Mouse (Mus musculus) ovary, postnatal 14 days (tissue): ENCODE measurements at regions not wholly inside any gene's neighbourhood (a gene's known extent, or its start where the extent isn't known, plus 50 kb on each side); places are given as distances from the start of the nearest gene placed in this dataset.

Experiments used
- DNase-seq: peaks from one replicate; pipeline ENCODE4 v3.0.0; 2022; ENCODE audit warnings: low spot score

DNA sequence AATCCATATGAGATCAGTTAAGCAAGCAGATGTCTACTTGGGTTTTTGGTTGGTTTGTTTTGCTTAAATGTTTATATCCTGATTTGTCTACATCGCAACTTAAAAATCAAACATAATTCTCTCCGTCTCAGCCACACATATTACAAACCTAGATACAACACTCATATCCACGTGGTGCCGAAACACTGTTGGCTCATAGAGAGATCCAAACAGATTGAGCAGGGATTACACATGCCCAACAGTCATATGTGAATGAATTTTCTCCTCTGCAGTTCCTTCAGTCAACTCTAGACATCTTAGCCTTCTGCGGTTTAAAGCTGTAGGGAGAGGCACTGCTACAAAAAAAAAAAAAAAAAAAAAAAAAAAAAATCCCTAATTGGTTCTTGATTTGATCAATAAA, 64.4 kb upstream of the Clint1 start:
- no peak for DNase-seq

DNA sequence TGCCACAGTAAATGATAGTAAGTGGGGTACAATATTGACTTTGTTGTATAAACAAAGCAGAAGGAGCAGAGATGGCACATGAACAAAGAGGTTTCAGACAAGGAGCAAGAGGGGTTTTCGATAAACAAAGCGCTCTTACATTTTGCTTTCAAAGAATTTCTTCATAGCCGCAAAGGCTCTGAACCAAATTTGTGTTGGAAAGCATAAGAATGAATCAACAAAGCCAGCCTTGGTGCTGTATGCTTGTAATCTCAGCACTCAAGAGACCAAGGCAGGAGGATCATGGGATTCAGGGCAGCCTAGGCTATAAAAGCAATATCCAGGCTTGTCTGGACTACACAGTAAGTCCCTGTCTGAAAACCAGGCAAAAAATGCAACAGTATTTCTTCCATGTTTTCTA, 62.0 kb upstream of the Clint1 start:
- no peak for DNase-seq

DNA sequence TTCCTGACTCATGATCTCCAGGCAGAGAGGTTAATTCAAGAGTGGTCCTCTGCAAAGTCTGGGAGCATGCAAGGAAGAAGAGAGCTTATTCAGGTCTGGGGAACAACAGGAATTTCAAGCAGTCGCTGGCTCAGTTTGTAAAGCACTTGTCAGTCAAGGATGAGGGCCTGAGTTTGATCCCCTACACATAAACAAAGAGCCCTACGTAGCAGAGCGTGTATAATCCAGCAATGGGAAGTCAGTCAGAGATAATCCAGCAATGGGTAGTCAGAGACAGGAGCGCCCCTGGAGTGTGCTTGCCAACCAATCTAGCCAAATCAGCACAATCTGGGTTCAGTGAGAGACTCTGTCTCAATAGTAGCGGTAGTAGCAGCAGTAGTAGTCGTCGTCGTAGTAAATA, 61.3 kb upstream of the Clint1 start:
- no peak for DNase-seq

DNA sequence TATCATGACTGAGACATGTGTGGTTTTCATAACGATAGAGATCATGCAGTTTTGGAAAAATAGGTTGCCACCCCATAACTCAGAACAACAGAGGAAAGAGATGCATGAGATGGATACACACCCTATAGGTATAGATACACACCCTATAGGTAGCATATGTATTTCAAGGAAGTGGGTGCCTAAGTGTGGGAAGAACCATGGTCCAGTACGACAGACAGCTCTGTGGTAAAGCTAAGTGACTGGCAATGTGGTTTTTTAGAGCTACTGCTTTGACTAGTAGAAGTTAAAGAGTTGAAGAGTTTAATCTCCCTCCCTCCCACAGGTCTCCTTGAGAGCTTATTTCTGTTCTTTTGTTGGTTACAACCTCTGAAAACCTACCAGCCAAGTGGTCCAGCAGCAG, 60.2 kb upstream of the Clint1 start:
- no peak for DNase-seq

DNA sequence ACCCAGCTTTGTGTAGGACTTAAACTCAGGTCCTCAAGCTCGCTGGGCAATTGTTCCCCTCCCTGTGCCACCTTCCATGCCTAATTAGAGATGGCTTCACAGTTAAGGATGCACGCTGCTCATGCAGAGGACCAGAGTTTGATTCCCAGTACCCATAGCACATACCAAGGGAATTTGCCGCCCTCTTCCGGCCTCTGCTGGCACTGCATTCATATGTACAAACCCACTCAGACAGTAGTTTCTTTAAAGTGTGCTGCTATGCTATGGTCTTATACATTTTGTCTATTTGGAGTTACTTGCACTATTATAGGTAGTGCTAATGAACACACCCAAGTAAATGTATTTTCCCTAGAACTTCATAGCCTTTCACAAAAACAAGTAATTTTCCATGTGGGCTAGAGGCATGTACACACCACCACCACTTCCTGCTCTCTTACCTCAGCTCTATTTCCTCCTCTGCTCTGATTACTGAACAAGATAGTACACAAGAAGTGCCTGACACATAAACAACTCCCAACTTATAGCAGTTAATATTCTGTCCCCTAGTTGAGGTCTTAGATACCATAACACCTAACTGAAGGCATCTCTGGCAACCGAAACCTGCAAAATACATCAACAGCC, 57.4 kb upstream of the Clint1 start:
- no peak for DNase-seq

DNA sequence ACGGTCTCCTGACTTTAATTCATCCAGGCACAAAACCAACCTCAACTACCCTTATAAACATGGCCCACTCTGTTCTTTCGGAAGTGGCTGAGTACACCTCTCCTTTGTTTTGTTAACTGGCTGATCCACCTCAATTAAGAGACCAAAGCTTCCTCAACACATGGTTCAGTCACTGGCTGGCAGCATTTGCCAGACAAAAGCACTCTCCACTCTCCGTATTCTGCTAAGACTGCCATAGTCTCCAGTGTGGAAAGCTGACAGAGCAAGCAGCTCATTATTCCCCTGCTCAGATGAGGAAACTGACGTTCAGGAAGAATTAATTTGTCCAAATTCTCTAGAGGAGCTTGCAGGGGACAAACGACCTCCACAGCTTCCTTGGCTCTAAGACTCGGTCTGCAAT, 56.5 kb upstream of the Clint1 start:
- DNase-seq = no peak

DNA sequence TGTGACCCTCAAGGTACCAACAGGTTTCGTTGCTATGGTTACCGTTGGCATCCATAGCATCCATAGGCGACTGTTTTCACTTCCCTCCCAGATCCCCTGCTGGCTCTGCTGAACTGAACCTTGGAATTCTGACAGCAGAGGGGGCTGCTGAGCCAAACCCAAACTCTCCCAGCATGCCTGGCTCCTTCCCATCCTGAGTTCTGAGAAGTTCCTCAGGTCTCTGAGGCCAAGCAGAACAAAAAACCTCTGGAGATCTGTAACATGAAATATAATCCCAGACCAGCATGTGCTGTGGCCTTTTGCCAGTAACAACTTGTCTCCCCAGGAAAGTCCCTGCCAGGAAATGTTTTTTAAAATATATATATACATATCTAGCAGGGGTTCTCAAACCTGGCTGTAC, 56.1 kb upstream of the Clint1 start:
- peak; percentile 62 for DNase-seq

DNA sequence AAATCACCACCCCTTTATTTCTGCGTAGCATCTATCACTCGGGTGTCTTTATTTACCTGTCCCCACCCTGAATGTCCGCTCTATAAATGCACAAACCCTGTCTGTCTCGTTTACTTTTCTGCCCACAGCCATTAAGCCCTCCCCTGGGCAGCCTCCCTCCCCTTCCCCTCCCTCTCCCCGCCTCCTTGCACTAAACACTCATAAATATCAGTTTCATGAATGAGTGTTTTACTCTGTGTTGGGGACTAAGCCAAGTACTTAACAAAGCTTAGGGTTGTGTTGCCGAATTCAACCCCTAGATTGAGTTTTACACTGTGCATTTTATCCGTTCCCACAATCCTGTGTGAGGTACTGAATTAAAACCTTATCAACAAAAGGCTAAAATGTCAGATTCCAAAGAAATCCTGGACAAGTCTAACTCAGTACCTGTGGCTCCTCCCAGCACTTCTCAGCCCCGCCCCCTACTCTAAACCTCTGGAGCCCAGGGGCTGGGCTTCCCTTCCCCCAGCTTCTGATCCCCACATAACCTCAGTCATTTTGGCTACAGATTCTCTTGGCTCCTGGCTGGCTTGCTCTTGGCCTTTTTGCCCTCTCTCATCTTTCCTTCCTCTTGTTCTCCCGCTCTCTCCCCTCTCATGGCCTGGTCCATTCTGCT, 52.0 kb upstream of the Clint1 start:
- DNase-seq = no peak
